Mouse (Mus musculus) CD8-positive naive resting alpha-beta T cell, adult 2 months (primary cell): ENCODE results near the gene Dimt1.
"Not testable (repeated sequence)": the region's sequence is repeated elsewhere in the genome, so short reads cannot be mapped to it uniquely, and the experiment has no call there.

ENCODE experiments used
- DNase-seq, 2 experiments: peaks; one replicate each; pipeline ENCODE4 v3.0.0; 2022; ENCODE audit warnings: low read depth in 2 of 2, low spot score in 2 of 2

The Dimt1 gene

DNA sequence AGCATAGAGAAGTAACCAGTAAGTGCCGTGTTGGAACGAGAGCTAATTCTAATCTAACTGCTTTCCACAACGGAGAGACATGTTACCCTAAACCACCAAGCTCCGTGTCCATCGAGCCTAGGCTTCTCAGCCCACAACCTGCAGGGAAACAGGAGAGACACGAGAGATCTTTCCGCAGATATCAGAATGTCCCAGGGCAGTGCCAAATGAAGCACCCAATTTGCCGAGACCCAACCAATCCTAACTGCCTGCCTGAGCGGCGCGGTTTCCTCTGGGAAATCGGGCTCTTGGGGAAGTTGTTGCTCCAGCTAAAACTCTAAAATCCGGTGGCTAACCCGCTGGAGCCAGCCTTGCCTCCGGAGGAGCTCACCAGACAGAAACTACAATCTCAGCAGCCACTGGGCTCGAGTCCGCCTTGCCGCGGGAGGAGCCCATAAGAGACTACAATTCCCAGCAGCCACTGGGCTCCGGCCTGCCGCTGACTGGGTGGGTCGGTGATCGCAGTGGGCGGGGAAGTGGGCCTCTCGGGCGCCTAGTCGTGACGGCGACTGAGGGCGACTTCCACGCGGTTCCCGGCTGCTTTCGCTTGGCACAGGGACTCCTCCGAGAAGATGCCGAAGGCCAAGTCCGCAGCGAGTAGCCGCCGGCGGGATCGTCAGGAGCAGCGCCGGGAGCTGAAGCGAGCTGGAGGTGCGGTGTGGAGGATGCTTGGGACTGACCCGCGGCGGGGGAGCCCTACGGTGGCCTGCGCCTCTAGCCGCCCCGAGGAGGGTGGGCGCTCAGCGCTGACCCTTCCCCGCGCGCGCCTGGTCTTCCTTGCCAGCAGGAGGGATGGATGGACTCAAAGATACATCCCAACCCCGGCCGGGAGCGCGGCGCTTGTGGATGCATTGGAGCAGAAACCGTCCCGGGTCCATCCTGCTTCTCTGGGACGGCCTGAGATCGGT lies at the start of gene Dimt1:
Gene Dimt1 (plus strand): TSS at position 534 of the 947 bp plus-strand sequence.
- peak; percentile 92 to 93 for DNase-seq

DNA sequence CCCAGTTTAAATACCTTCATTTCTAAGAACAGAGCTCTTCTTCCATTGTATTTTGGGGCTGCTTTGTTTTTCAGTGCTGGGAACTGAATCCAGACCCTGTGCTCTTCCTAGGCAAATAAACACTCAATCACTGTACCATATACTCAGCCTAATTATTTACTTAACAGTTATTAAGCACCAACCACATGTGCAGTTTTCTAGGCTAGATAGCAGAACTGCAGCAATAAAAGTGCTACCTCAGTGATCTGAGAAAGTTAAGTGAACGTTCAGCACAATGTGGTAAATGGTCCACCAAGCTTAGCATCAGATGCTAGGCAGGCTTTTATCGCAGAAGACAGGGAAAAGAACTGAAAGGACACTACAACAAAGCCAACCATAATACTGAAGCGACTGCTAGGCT lies 42.3 kb upstream of the Dimt1 start:
- DNase-seq, result no peak

DNA sequence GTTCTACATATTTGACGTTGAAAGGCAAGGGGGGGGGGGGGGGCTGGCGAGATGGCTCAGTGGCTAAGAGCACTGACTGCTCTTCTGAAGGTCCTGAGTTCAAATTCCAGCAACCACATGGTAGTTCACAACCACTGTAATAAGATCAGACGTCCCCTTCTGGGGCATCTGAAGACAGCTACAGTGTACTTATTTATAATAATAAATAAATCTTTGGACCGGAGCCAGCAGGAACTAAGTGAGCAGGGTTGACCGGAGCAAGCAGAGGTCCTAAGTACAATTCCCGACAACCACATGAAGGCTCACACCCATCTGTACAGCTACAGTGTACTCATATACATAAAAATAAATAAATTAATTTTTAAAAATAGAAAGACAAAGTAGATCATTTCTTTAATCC lies 41.8 kb upstream of the Dimt1 start:
- DNase-seq, result not testable (repeated sequence)

DNA sequence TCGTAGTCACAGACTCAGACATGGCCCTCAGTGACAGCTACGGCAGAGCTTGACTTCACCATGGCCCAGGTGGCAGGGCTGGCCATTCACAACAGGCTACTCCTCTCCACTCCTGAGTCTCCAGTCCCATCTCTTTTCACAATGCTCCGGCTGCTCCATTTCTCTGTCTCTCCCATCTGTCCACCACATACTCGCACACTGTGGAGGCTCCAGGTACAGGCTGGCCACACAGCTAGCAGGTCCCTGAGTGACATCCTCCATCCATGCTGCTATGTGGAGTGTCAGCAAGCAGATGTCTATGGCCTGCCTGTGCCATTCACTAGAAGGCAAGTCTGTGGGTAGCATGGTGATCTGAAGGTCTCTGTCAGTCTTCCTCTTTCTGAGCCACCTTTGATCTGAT lies 39.7 kb upstream of the Dimt1 start:
- DNase-seq, result no peak

DNA sequence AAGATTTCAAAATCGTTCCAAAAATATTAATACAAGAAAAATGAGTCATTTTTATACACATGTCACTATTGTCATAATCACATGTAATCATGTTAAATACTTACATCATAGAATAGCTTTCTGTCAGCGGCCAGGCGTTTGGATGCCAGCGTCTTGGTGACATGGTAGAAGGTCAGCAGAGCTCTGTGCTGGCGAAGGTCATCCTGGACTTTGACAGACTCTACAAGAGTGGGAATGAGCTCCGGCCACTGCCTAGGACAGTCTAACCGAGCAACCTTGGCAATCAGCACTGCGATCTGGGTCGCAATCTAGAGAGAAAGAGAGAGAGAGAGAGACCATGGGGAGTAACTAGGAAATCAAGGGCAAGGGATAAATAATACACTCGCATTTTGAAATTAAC lies 36.8 kb upstream of the Dimt1 start:
- no peak for DNase-seq

DNA sequence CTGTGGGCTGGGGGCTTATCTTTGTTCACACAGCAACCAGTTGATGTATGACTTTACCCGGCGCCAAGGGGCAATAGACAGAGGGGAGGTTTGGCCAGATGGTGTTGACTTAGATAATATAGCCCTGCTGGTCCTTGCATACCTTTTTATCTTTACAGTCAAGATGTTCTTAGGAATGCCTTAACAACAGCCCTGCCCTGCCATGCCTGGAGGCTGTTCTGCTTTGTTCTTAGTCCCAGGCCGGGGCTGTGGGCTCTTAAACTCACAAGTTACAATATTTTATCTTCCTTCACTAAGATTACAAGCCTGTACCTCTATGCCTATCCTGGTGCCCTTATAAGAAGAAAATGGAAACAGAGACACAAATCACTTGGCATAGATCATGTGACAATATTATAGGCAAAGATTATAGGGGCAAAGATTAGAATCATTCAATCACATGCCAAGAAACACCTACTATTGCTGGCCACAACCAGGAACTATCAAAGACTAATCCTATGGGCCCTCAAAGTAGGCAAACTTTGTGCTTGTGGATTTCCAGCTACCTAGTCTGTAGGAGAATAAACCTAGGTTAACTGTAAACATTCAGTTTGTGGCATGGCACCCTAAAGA lies 33.7 kb upstream of the Dimt1 start:
- DNase-seq, result no peak

DNA sequence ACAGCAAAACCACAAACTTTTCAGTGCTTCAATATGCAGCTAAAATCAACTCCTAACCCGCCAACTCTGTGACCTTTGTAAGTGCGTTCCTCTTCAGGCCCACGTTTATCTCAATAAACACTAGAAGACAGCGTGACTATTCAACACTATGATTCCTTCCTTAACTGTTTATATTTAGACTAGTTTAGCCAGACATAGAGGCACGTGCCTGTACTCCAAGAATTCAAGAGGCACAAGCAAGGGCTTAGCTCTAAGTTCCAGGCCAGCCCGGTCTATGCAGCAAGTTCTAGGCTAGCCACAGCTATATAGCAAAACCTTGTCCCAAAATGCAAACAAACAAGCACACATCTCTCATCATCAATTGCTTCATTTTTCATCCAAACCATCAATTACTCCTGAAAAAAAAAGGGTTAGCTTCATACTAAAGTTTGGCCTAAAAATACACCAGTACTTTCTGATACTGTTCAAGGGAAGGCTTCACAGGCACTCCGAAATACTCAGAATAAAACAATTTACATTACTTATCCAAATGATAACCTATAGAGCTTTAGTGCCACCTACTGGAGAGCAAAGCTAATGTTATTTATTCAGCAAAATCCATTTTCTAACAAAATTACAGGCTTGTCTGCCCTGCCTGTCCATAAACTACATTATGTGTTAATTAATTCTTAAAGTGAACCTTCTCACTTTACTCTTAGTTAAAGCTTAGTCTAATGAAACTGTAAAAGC lies 28.4 kb upstream of the Dimt1 start:
- DNase-seq, result no peak

DNA sequence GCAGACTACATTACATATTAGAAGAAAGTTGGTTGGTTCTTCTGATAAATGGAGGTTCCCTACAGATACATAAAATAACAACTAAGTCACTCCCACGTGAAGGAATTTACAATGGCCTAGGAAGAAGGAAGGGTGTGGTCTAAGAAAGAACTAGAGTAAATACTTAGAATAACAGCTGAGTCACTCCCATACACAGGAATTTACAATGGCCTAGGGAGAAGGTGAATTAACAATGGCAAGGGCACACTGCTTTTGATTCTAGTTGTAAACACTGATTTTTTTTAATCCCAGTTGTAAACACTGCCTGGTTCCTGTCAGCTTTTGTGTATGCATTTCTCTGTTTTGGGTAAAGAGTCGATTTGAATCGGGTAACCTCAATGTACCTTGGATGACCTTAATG lies 21.0 kb upstream of the Dimt1 start:
- not testable (repeated sequence) for DNase-seq

DNA sequence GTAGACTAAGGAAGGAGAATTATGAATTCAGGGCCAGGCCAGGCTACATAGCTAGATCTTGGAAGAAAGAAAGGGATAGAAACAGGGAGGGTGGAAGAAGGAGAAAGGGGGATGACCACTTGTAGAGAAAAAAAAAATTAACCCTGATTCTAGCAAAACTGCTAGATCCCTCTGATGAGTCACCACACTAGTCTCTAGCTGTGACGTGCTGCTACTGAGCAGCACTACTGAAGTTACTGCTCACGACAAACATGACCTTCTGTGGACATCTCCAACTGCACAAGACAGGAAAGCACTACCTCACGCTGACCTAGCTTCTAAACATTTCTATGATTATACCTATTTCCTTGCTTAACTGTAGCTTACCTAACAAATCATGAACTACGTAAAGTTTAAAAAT lies 18.6 kb upstream of the Dimt1 start:
- no peak for DNase-seq

DNA sequence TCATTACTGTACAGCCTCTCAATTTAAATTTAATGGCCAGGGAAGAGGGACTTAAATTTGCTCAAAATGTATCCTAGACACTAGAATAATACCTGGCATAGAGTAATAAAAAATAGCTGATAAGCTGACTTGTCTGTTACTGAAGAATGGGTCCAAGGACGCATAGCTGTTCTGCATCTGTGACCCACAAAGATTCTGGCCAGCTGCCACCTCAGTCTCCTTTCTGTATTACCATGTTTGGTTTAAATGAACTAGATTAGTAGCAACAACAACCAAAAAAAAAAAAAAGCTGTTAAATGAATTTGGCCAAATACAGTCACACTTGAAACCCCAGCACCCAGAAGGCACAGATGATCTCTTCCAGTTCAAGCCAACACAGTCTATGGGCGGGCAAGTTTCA lies 17.7 kb upstream of the Dimt1 start:
- no peak for DNase-seq

DNA sequence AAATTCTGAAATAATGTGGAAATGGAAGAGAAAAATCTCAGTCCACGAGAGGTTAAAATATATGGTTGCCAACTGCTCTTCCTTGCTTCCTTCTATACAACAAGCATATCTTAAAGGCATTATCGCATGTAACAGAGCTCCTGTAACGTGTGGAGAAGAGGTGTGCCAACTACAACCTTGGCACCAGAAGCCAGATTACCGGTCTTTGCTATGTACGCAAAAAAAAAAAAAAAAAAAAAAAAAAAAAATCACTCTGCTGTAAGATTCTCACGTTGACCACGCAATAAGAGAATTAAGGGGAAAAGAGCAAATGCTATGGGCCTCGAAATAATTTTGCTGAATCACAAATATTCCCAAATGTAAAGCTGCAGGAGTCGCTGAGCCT lies 11.1 kb upstream of the Dimt1 start:
- DNase-seq, result no peak

DNA sequence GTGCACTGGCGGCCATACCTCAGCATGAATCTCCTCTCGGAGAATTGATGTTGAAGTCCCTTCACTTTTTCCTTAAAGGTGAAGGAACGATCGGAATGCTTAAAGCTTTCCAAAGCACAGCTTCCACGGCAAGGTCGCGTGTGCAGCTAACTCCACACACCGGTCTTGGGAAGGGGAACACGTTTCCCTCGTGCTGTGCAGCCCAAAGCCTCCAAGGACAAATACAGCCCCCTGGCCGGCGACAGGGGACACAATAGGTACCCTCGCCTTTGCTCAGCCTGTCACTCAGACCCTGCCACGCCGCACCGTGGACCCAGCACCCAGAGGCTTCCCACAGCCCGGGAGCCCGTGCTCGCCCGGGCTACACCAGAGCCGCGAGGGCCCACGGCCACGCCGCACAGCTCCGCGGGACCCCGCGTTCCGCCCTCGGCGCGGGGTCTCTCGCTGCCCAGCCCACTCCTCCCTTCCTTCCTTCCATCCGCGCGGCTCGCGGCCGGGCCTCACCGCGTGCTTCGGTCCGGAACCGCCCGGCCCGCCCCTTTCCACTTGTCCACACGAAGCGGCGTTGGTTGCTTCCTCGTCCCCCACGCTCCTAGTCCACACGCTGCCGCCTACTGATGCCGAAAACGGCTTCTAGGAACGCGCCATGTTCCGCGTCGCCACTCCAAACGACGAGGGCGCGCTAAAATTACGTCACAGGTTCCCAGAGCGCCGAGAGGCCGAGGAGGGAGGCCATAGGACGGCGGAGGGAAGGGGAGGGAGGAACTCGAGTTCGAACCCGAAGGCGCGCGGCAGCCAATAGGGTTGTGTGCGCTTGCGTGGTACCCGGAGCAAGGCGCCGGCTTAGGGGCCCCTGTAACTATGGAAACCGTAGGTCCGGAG lies 10.4 kb upstream of the Dimt1 start, which contains the start of gene Ipo11:
Gene Ipo11 (minus strand): TSS at position 703 of the 882 bp plus-strand sequence.
- peak; percentile 72 to 82 for DNase-seq

DNA sequence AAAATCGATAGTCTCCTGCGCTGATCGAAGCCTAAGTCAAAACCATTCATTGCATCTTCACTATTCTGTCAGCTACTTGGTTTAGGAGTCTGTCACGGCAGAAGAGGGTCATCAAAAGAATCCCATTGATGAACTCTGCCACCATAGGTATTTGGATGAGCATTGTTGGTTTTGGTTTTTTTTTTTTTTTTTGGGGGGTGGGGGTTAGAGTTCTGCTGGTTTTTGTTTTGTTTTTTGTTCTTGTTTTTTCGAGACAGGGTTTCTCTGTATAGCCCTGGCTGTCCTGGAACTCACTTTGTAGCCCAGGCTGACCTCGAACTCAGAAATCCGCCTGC lies 9.8 kb upstream of the Dimt1 start:
- no peak for DNase-seq

DNA sequence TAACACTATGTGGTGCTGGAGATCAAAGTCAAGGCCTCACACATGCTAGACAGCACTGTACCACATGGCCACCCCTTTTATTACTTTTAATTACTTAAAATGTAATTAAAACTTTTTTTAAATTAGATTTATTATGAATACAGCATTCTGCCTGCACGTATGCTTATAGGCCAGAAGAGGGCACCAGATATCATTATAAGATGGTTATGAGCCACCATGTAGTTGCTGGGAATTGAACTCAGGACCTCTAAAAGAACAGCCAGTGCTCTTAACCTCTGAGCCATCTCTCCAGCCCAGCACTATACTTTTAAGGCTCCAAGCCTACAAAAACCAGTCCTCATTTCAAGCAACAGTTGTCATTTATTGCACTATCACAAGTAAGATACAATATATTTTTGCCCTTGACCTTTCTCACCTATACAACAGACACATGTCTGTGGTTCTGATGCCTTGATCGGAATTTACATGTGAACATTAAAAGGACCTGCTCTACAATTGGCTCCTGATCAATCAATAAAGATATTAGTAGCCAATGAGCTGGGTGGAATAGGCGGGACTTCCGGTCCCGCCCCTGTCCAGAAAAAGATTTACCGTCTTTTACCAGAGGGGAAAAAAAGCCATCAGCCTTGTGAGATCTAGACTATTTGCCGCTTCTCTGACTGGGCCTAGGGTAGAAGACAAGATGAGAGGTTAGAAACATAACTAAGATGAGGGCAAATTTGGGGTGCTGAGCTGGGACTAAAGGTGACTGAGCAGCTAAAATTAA lies 5.5 kb upstream of the Dimt1 start:
- no peak for DNase-seq

DNA sequence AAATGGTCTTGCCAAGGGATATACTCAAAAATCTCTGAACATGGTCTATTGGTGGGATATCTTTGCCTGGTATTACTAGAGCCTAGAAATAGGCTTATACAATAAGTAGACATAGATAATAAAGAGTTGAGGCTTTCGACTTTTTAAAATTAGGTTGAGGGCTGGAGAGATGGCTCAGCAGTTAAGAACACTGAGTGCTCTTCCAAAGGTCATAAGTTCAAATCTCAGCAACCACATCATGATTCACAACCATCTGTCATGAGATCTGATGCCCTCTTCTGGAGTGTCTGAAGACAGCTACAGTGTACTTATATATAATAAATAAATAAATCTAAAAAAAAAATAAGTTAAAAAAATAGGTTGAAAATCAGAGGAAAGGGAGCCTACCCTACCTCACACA lies 4.2 kb upstream of the Dimt1 start:
- DNase-seq, result no peak

DNA sequence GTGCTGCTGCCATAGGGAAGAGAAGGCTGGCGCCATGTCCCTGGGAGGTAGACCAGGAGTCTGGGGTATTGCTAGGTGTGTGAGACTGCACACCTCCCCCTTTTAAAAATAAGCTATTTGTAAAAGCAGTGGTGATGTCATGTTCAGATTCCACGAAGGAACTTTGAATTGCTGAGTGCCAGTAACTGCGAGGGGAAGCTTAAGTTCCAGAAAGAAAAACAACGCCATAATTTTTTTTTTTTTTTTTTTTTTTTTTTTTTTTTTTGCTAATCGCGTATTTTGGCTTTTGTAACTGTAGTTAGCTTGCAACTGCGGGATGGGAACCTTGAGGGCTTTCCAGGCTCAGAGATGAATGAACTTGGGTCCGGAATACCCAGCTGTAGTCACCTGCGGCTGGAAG lies 1.4 kb upstream of the Dimt1 start:
- DNase-seq, result no peak

DNA sequence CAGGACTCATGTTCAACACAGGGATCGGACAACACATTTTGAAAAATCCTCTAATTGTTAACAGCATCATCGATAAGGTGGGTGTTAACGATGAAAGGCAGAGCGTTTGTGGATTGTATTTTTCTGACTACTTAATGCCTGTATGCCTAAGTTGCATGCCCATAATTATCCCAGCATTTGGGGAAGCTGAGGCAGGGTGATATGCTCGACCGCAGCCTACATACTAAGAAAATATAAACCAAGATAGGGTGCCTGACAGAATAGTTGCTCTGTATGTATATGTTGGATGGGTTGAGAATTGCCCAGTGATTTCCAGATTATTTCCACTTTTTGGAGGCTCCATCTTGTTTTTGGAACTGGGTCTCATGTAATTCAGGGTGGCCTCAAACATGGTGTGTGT lies 656 bp downstream of the Dimt1 start:
- no peak for DNase-seq

DNA sequence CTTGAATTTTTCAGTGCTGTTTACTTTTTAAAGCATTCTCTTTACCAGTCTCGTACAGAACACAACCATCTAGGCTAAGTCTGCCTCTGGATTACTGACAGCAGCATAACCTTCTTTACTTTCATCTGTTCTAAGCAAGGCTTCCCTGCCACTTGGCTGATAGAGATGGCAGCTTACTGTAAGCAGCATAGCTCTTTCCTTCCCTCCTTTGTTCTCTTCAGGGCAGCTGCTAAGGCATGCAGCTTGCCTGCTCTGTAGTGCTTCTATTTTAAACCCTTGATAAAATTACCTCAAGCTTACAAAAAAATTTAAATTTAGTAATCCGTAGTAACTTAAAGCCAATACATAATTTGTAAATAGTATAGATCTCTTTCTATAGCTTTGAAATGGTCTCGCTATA lies 8.0 kb downstream of the Dimt1 start:
- DNase-seq, result no peak

DNA sequence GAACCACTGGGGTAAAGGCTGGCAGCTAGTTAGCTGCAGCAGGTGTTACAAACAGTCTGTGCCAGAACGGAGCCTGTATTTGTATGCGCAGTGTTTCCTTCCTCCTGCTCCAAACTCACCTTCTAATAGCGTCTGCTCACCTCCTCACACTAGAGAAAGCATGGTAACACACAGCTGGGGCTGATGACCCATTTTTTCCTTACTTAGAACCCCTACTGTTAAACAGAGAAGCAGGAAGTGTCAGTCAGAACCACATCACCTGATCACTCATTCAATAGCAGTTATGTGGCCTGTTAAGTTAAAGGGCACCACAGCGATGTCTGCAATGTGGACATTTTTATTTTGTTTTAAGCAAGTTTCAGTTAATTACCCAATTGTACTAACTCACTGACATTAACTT lies 10.6 kb downstream of the Dimt1 start:
- DNase-seq, result no peak

DNA sequence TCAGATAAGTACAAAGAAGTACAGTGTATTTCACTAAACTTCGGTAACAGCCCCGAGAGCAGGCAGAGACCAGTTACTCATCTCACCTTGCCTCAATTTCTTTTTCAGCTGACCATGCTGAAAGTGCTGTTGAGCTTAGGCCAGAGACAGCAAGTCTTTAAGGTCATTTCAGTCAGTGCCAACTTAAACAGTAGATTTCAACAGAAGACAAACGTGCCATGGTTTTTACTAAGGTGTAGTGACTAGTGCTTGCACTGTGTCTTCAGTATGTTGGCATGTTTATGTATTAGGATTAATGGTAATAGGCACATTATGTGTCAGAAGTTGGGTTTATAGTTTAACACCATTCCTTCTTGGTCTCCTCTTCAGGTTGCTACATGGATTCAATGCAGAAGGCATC lies 11.4 kb downstream of the Dimt1 start:
- no peak for DNase-seq
